Comparison of ENCODE assay signal across 8 mouse cellular contexts in genomic region chr11:116102472-116102871, GRCm38 (mm10). TPM values are rescaled to one million over a fixed set of nuclear protein-coding genes. Genes with fewer than 3 reads are reported as not detected.
DNase-seq lines count a peak whose midpoint lies in the region; ATAC-seq and TF ChIP-seq lines count a peak whose summit lies in the region.

No protein-coding gene starts in this region.

- peak overlapping the region; percentile 22; the same call in 1 of the 2 replicates for H3K9ac ChIP-seq in heart, postnatal 0 days (replicated peaks; ENCODE audit: low read depth, low read length)
- H3K9ac ChIP-seq in liver, embryonic 15.5 days: no peak overlapping the region

- no peaks in the 10 kb centered on the region for H3K9me3 ChIP-seq in G1E (replicated peaks)
- no peaks in the 10 kb centered on the region for H3K9me3 ChIP-seq in heart, postnatal 0 days (replicated peaks; ENCODE audit: control insufficient read depth, low read length)
- H3K9me3 ChIP-seq in liver, embryonic 15.5 days (replicated peaks): no peaks in the 10 kb centered on the region

- TF ChIP-seq EP300 in heart, postnatal 0 days (IDR thresholded peaks at IDR 0.05; ENCODE audit: low read depth): no peak

- peak overlapping the region; percentile 91 for H3K27ac ChIP-seq in gastrocnemius, adult 2 months
- peak overlapping the region; percentile 88 for H3K27ac ChIP-seq in heart, postnatal 0 days (ENCODE audit: low read depth)
- H3K27ac ChIP-seq in liver, embryonic 15.5 days (replicated peaks): peak overlapping the region; percentile 55; the same call in 1 of the 2 replicates

- H3K4me1 ChIP-seq in G1E (ENCODE audit: insufficient read depth, low read depth, low read length): peaks cover 85% of the 10 kb centered on the region
- H3K4me1 ChIP-seq in heart, postnatal 0 days (ENCODE audit: control insufficient read depth, insufficient read depth): peaks cover 59% of the 10 kb centered on the region
- H3K4me1 ChIP-seq in liver, embryonic 15.5 days (replicated peaks): peaks cover 77% of the 10 kb centered on the region

- WGBS in heart, postnatal 0 days: 52% methylated on average over 3 of the region's 4 CpGs
- 32% methylated on average over 4 of the region's 4 CpGs for WGBS in liver, embryonic 15.5 days (ENCODE audit: insufficient replicate concordance)

- peaks cover 9% of the 10 kb centered on the region; the same call in 1 of the 2 replicates for H3K27me3 ChIP-seq in G1E (ENCODE audit: insufficient read depth, low read length)
- H3K27me3 ChIP-seq in heart, postnatal 0 days (ENCODE audit: control insufficient read depth, insufficient read depth, low read length): no peaks in the 10 kb centered on the region
- H3K27me3 ChIP-seq in liver, embryonic 15.5 days: peaks cover 19% of the 10 kb centered on the region

- DNase-seq in gastrocnemius, adult 2 months: no peak
- no peak for DNase-seq in gastrocnemius, postnatal 4 days (ENCODE audit: low spot score in 2 of 2)
- DNase-seq in G1E (ENCODE audit: low spot score): no peak
- DNase-seq in heart, postnatal 0 days (ENCODE audit: low spot score): no peak
- DNase-seq in embryo, embryonic 11 days: no peak
- DNase-seq in thymus, adult 18-20 months: no peak
- DNase-seq in cerebellum, adult 11 months: no peak

- peak overlapping the region; percentile 49 for H3K4me3 ChIP-seq in gastrocnemius, adult 2 months
- peak overlapping the region; percentile 48; the same call in 1 of the 2 replicates for H3K4me3 ChIP-seq in G1E (ENCODE audit: low read depth, low read length)
- no peak overlapping the region for H3K4me3 ChIP-seq in heart, postnatal 0 days (ENCODE audit: low read depth, low read length)
- no peak overlapping the region for H3K4me3 ChIP-seq in liver, embryonic 15.5 days (replicated peaks)

- no peak for ATAC-seq in G1E (ENCODE audit: extremely low read depth, insufficient number of reproducible peaks, low FRiP score, poor library complexity, severe bottlenecking)
- no peak for ATAC-seq in heart, postnatal 0 days (ENCODE audit: insufficient read depth, low read depth)
- ATAC-seq in liver, embryonic 15.5 days (ENCODE audit: insufficient read depth): no peak

- no peak for TF ChIP-seq CTCF in gastrocnemius, adult 2 months (IDR thresholded peaks at IDR 0.05)
- no peak for TF ChIP-seq CTCF in G1E (IDR thresholded peaks at IDR 0.05; ENCODE audit: low read depth, low read length)
- TF ChIP-seq CTCF in heart, postnatal 0 days (IDR thresholded peaks at IDR 0.05; ENCODE audit: low read depth): no peak

- H3K36me3 ChIP-seq in G1E (replicated peaks): no peaks in the 10 kb centered on the region
- peaks cover 14% of the 10 kb centered on the region; the same call in 1 of the 2 replicates for H3K36me3 ChIP-seq in heart, postnatal 0 days (replicated peaks; ENCODE audit: control insufficient read depth, insufficient read depth, low read length)
- H3K36me3 ChIP-seq in liver, embryonic 15.5 days (replicated peaks): no peaks in the 10 kb centered on the region

- no peak overlapping the region; the same call in 1 of the 2 replicates for H3K4me2 ChIP-seq in heart, postnatal 0 days (ENCODE audit: low read depth, low read length)
- no peak overlapping the region for H3K4me2 ChIP-seq in liver, embryonic 15.5 days

- intact Hi-C loops in gastrocnemius, adult 2 months (cut with DNase I): no loop called here

RNA-seq across cellular contexts. Expression of gene Wbp2, which starts 15.7 kb away (rescaled TPM):
- total RNA-seq in gastrocnemius, adult 2 months (2021): 10 to 100 TPM; 77.2 to 81.8 TPM
- total RNA-seq in gastrocnemius, postnatal 4 days (2021): 10 to 100 TPM; 63.0 to 63.4 TPM
- total RNA-seq in G1E (2014; fragmentation: Nextera tagmentation) (160 and 169 TPM in 2 replicates), G1E (2017) (55.9 and 61.6 TPM in 2 replicates)
- polyA plus RNA-seq in G1E (2012): 499 and 545 TPM in 2 replicates
- 113 and 120 TPM in 2 replicates for total RNA-seq in heart, postnatal 0 days (2014; rRNA removed; ENCODE audit: low replicate concordance)
- 106 and 117 TPM in 2 replicates for polyA plus RNA-seq in heart, postnatal 0 days (2015; fragmentation: Nextera tagmentation; extraction: Ambion mirVana)
- polyA plus RNA-seq in liver, embryonic 15.5 days (2015; fragmentation: Nextera tagmentation; extraction: Ambion mirVana): 83.9 and 93.0 TPM in 2 replicates

RNA-seq across cellular contexts. Expression of gene Trim47, which starts 24.5 kb away (rescaled TPM):
- total RNA-seq in gastrocnemius, adult 2 months (2021): 10 to 100 TPM in 1 of 2 experiments, 1 to 10 TPM in 1; 6.0 to 12.2 TPM
- total RNA-seq in gastrocnemius, postnatal 4 days (2021): 10 to 100 TPM; 48.1 to 48.8 TPM
- not detected in 2 replicates for total RNA-seq in G1E (2014; fragmentation: Nextera tagmentation)
- total RNA-seq in G1E (2017): 0.12 and 0.27 TPM in 2 replicates
- 0.08 TPM in 1 of 2 replicates, not detected in the other for polyA plus RNA-seq in G1E (2012)
- 89.0 and 104 TPM in 2 replicates for total RNA-seq in heart, postnatal 0 days (2014; rRNA removed; ENCODE audit: low replicate concordance)
- polyA plus RNA-seq in heart, postnatal 0 days (2015; fragmentation: Nextera tagmentation; extraction: Ambion mirVana): 42.8 and 43.9 TPM in 2 replicates
- polyA plus RNA-seq in liver, embryonic 15.5 days (2015; fragmentation: Nextera tagmentation; extraction: Ambion mirVana): 5.4 and 7.6 TPM in 2 replicates

RNA-seq across cellular contexts. Expression of gene Unc13d, which starts 24.7 kb away (rescaled TPM):
- total RNA-seq in gastrocnemius, adult 2 months (2021): under 1 TPM; 0.13 to 0.50 TPM
- 1 to 10 TPM; 1.1 to 2.0 TPM for total RNA-seq in gastrocnemius, postnatal 4 days (2021)
- 26.1 and 31.4 TPM in 2 replicates for total RNA-seq in G1E (2014; fragmentation: Nextera tagmentation)
- 63.5 and 81.7 TPM in 2 replicates for total RNA-seq in G1E (2017)
- 126 and 144 TPM in 2 replicates for polyA plus RNA-seq in G1E (2012)
- 0.27 and 2.7 TPM in 2 replicates for total RNA-seq in heart, postnatal 0 days (2014; rRNA removed; ENCODE audit: low replicate concordance)
- 0.42 and 0.47 TPM in 2 replicates for polyA plus RNA-seq in heart, postnatal 0 days (2015; fragmentation: Nextera tagmentation; extraction: Ambion mirVana)
- polyA plus RNA-seq in liver, embryonic 15.5 days (2015; fragmentation: Nextera tagmentation; extraction: Ambion mirVana): 21.4 and 23.3 TPM in 2 replicates

RNA-seq across cellular contexts. Expression of gene Trim65, which starts 28.5 kb away (rescaled TPM):
- total RNA-seq in gastrocnemius, adult 2 months (2021): 1 to 10 TPM; 4.2 to 6.6 TPM
- 1 to 10 TPM; 4.2 to 4.6 TPM for total RNA-seq in gastrocnemius, postnatal 4 days (2021)
- total RNA-seq in G1E (2014; fragmentation: Nextera tagmentation) (not detected in 2 replicates), G1E (2017) (0.05 and 0.12 TPM in 2 replicates)
- not detected in 2 replicates for polyA plus RNA-seq in G1E (2012)
- 5.9 and 15.0 TPM in 2 replicates for total RNA-seq in heart, postnatal 0 days (2014; rRNA removed; ENCODE audit: low replicate concordance)
- 2.7 TPM in 2 replicates for polyA plus RNA-seq in heart, postnatal 0 days (2015; fragmentation: Nextera tagmentation; extraction: Ambion mirVana)
- polyA plus RNA-seq in liver, embryonic 15.5 days (2015; fragmentation: Nextera tagmentation; extraction: Ambion mirVana): 1.2 and 1.5 TPM in 2 replicates

RNA-seq across cellular contexts. Expression of gene Mrpl38, which starts 36.2 kb away (rescaled TPM):
- 10 to 100 TPM; 47.5 to 61.5 TPM for total RNA-seq in gastrocnemius, adult 2 months (2021)
- 10 to 100 TPM; 47.0 to 50.6 TPM for total RNA-seq in gastrocnemius, postnatal 4 days (2021)
- total RNA-seq in G1E (2014; fragmentation: Nextera tagmentation): 99.3 and 125 TPM in 2 replicates
- total RNA-seq in G1E (2017): 38.3 and 45.7 TPM in 2 replicates
- 144 and 150 TPM in 2 replicates for polyA plus RNA-seq in G1E (2012)
- 114 and 153 TPM in 2 replicates for total RNA-seq in heart, postnatal 0 days (2014; rRNA removed; ENCODE audit: low replicate concordance)
- 79.1 and 80.8 TPM in 2 replicates for polyA plus RNA-seq in heart, postnatal 0 days (2015; fragmentation: Nextera tagmentation; extraction: Ambion mirVana)
- 48.8 and 51.1 TPM in 2 replicates for polyA plus RNA-seq in liver, embryonic 15.5 days (2015; fragmentation: Nextera tagmentation; extraction: Ambion mirVana)

Comparison
In these comparisons a context has a peak if more than half of its experiments do, and no peak if none do; other contexts are left out.
1. H3K4me3 ChIP-seq: peak in gastrocnemius, adult 2 months (single experiment) and G1E (single experiment); none in heart, postnatal 0 days (single experiment) and liver, embryonic 15.5 days (single experiment).
2. RNA of gene Trim47, which starts 24.5 kb away (total RNA-seq): 89.0 to 104 TPM in heart, postnatal 0 days, 48.1 to 48.8 TPM in gastrocnemius, postnatal 4 days and 6.0 to 12.2 TPM in gastrocnemius, adult 2 months; 0.12 to 0.27 TPM in G1E; every median in the first group is over 4 times any median in the second.
3. Peak in every context shown above with its lines, with median percentiles within 50 percentile points of each other: H3K27ac ChIP-seq.